Comparison of ENCODE assay signal across 9 mouse cellular contexts in genomic region chr6:87222854-87223631, GRCm38 (mm10).
DNase-seq lines count a peak whose midpoint lies in the region; ATAC-seq lines count a peak whose summit lies in the region.
"Had no signal": no experiment of that assay in that cellular context is flagged by ENCODE, and none has a peak within 500 bp of the region (broad histone marks: within the 10 kb centered on the region; RNA-seq: fewer than 3 reads in every experiment).

No protein-coding gene starts in this region.

- no peak overlapping the region for H3K9ac ChIP-seq in heart, embryonic 13.5 days
- H3K9ac ChIP-seq in neural tube, embryonic 15.5 days (replicated peaks): no peak overlapping the region
- no peak overlapping the region for H3K9ac ChIP-seq in limb, embryonic 13.5 days
- H3K9ac ChIP-seq: forebrain, embryonic 12.5 days; liver, embryonic 14.5 days had no signal

- H3K4me1 ChIP-seq in heart, embryonic 13.5 days: peaks cover 34% of the 10 kb centered on the region
- peaks cover 12% of the 10 kb centered on the region; the same call in 1 of the 2 replicates for H3K4me1 ChIP-seq in neural tube, embryonic 15.5 days
- peaks cover 90% of the 10 kb centered on the region for H3K4me1 ChIP-seq in limb, embryonic 13.5 days
- H3K4me1 ChIP-seq: forebrain, embryonic 12.5 days had no signal

- no peaks in the 10 kb centered on the region for H3K27me3 ChIP-seq in heart, embryonic 13.5 days (replicated peaks)
- no peaks in the 10 kb centered on the region for H3K27me3 ChIP-seq in neural tube, embryonic 15.5 days (replicated peaks)
- no peaks in the 10 kb centered on the region for H3K27me3 ChIP-seq in limb, embryonic 13.5 days
- H3K27me3 ChIP-seq: forebrain, embryonic 12.5 days had no signal

- peak overlapping the region; percentile 37; the same call in 1 of the 2 replicates for H3K27ac ChIP-seq in heart, embryonic 13.5 days (replicated peaks)
- 0 out of 2 replicates have a peak overlapping the region, but pooled peaks have one; percentile 13 for H3K27ac ChIP-seq in neural tube, embryonic 15.5 days (replicated peaks)
- H3K27ac ChIP-seq in limb, embryonic 13.5 days: peak overlapping the region; percentile 56; the same call in 1 of the 2 replicates
- H3K27ac ChIP-seq: forebrain, embryonic 12.5 days; liver, embryonic 14.5 days had no signal

- H3K4me3 ChIP-seq in heart, embryonic 13.5 days: no peak overlapping the region
- H3K4me3 ChIP-seq in neural tube, embryonic 15.5 days (replicated peaks): no peak overlapping the region
- no peak overlapping the region for H3K4me3 ChIP-seq in limb, embryonic 13.5 days
- H3K4me3 ChIP-seq: forebrain, embryonic 12.5 days had no signal

- ATAC-seq in heart, embryonic 13.5 days (ENCODE audit: extremely low read depth, insufficient number of reproducible peaks, low FRiP score, low TSS enrichment): no peak
- no peak for ATAC-seq in neural tube, embryonic 15.5 days (ENCODE audit: low FRiP score)
- no peak for ATAC-seq in limb, embryonic 13.5 days (ENCODE audit: low FRiP score, low read depth)

- H3K4me2 ChIP-seq in heart, embryonic 13.5 days: no peak overlapping the region
- no peak overlapping the region for H3K4me2 ChIP-seq in neural tube, embryonic 15.5 days
- H3K4me2 ChIP-seq in limb, embryonic 13.5 days (replicated peaks): no peak overlapping the region
- H3K4me2 ChIP-seq: forebrain, embryonic 12.5 days had no signal

- no peaks in the 10 kb centered on the region for H3K9me3 ChIP-seq in heart, embryonic 13.5 days
- H3K9me3 ChIP-seq in neural tube, embryonic 15.5 days (replicated peaks): no peaks in the 10 kb centered on the region
- H3K9me3 ChIP-seq in limb, embryonic 13.5 days: no peaks in the 10 kb centered on the region
- H3K9me3 ChIP-seq: forebrain, embryonic 12.5 days had no signal

- no peak for DNase-seq in heart, adult 11 months
- DNase-seq in neural tube, embryonic 10.5 days (ENCODE audit: extremely low spot score, low spot score): no peak
- peak; percentile 79 for DNase-seq in testis, postnatal 10 days (ENCODE audit: low spot score)
- no peak for DNase-seq in embryo, embryonic 9.5 days (ENCODE audit: extremely low spot score)

- 49% methylated on average over 10 of the region's 10 CpGs for WGBS in heart, embryonic 13.5 days
- whole genome bisulfite sequencing in neural tube, embryonic 15.5 days: 64% methylated on average over 10 of the region's 10 CpGs
- 47% methylated on average over 10 of the region's 10 CpGs for WGBS in limb, embryonic 13.5 days

- H3K36me3 ChIP-seq in heart, embryonic 13.5 days: no peaks in the 10 kb centered on the region
- no peaks in the 10 kb centered on the region for H3K36me3 ChIP-seq in neural tube, embryonic 15.5 days
- H3K36me3 ChIP-seq in limb, embryonic 13.5 days: peaks cover 10% of the 10 kb centered on the region
- H3K36me3 ChIP-seq: forebrain, embryonic 12.5 days had no signal
